Mouse (Mus musculus) activated CD4-positive, CD25-positive, alpha-beta regulatory T cell, adult 4 months (primary cell): ENCODE results near the gene Setmar. TPM values are rescaled to one million over a fixed set of nuclear protein-coding genes. Genes with fewer than 3 reads are reported as not detected.

ENCODE experiments used
- ATAC-seq: one replicate; pipeline ENCODE4 v1.8.0; 2017
- polyA plus RNA-seq, 2 experiments: library from polyadenylated mRNA; unstranded; fragments of 100-300 nt; shearing (Covaris generic); gene quantifications; one replicate each; pipeline ENCODE4 v1.2.1; 2017

The Setmar gene
- polyA plus RNA-seq = 1 to 10 TPM; 2.3 to 2.4 TPM

GRCm38 (mm10) chr6:108064918-108065526 lies at the start of gene Setmar:
Setmar (plus strand) TSS chr6:108065045.
- ATAC-seq = peak; percentile 91

- no peak for ATAC-seq
Observed at GRCm38 (mm10) chr6:108021646-108022045, 43.2 kb upstream of the Setmar start.

GRCm38 (mm10) chr6:108055041-108055440 lies 9.8 kb upstream of the Setmar start:
- peak; percentile 82 for ATAC-seq

- ATAC-seq = no peak
Observed at GRCm38 (mm10) chr6:108055946-108056345, 8.9 kb upstream of the Setmar start.

GRCm38 (mm10) chr6:108057353-108057752 lies 7.5 kb upstream of the Setmar start:
- ATAC-seq = no peak

GRCm38 (mm10) chr6:108058066-108058465 lies 6.8 kb upstream of the Setmar start:
- no peak for ATAC-seq

GRCm38 (mm10) chr6:108061121-108061520 lies 3.7 kb upstream of the Setmar start:
- ATAC-seq = no peak

GRCm38 (mm10) chr6:108065583-108065982 lies 738 bp downstream of the Setmar start:
- peak; percentile 1 for ATAC-seq

GRCm38 (mm10) chr6:108070947-108071346 lies 6.1 kb downstream of the Setmar start:
- no peak for ATAC-seq

GRCm38 (mm10) chr6:108073071-108073470 lies 8.2 kb downstream of the Setmar start:
- no peak for ATAC-seq

GRCm38 (mm10) chr6:108073931-108074330 lies 9.1 kb downstream of the Setmar start:
- ATAC-seq = no peak

- no peak for ATAC-seq
Observed at GRCm38 (mm10) chr6:108074624-108075023, 9.8 kb downstream of the Setmar start.

GRCm38 (mm10) chr6:108075857-108076256 lies 11.0 kb downstream of the Setmar start:
- ATAC-seq = no peak

GRCm38 (mm10) chr6:108091296-108091695 lies 26.5 kb downstream of the Setmar start:
- ATAC-seq = no peak

- ATAC-seq = no peak
Observed at GRCm38 (mm10) chr6:108092646-108093045, 27.8 kb downstream of the Setmar start.

- no peak for ATAC-seq
Observed at GRCm38 (mm10) chr6:108093449-108093848, 28.6 kb downstream of the Setmar start.

- no peak for ATAC-seq
Observed at GRCm38 (mm10) chr6:108095445-108095844, 30.6 kb downstream of the Setmar start.

- ATAC-seq = peak; percentile 97
Observed at GRCm38 (mm10) chr6:108098171-108098845, 33.5 kb downstream of the Setmar start.

- no peak for ATAC-seq
Observed at GRCm38 (mm10) chr6:108098846-108099217, 34.0 kb downstream of the Setmar start.

GRCm38 (mm10) chr6:108101936-108102830 lies 37.3 kb downstream of the Setmar start:
- ATAC-seq = no peak

- no peak for ATAC-seq
Observed at GRCm38 (mm10) chr6:108107376-108107775, 42.5 kb downstream of the Setmar start.

GRCm38 (mm10) chr6:108110336-108110735 lies 45.5 kb downstream of the Setmar start:
- no peak for ATAC-seq

- ATAC-seq = no peak
Observed at GRCm38 (mm10) chr6:108111693-108112092, 46.8 kb downstream of the Setmar start.
